Mouse (Mus musculus): ENCODE measurements around the gene Capzb. TPM values are rescaled to one million over a fixed set of nuclear protein-coding genes. Genes with fewer than 3 reads are reported as not detected.

Capzb gene
- polyA plus RNA-seq, 1 experiment from 2014 or later = 434 TPM

DNA sequence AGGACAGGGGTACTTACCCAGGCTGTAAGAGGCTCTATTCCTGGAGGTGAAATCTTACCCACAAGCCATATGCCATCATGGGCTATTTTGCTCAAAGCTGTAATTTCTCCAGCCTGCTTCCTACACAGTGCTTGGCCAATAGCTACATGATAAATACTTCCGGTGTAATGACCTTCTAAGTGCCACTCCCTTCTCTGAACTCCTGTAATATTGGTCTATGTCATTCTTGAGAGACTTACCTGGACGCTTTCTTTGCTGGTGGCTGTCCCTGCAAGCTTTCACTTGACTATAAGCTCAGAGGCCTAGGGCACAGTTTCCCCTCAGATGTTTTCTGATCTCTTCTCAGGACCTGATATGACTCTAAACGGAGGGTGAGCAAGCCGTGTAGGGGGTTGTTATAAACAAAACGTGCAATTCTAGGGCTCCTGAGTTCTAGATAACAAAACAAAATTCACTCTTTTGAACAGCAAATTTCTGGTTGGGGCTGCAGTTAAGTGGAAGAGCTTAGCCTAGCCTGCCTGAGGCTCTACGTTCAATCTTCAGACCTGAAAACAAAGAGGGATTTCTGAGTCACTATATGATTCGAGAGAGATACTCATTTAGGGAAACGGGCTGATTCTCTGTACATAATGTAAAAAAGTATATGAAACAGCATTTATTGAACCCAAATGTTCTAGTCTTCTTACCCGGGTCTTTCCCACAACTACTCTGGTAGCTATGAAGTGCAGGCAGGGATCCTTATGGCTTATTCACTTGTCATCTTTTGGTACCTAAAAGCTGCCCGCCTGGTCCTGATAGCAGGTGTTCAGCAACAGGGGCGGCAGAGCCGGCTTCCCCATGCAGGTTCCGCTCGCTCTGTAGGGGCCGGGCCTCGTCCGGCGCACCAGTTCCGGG is 847 bp upstream of the Capzb start:
- WGBS = 9% methylated on average over 19 of the region's 19 CpGs
- H3K4me1 ChIP-seq (ENCODE audit: control insufficient read depth, insufficient read depth, low read length) = peaks cover 39% of the 10 kb centered on the region
- no peak for ATAC-seq (ENCODE audit: insufficient read depth, low FRiP score)
- H3K36me3 ChIP-seq (ENCODE audit: control insufficient read depth, insufficient read depth, low read length) = no peaks in the 10 kb centered on the region
- no peaks in the 10 kb centered on the region for H3K27me3 ChIP-seq (ENCODE audit: control insufficient read depth, insufficient read depth, low read length)
- no peaks in the 10 kb centered on the region for H3K9me3 ChIP-seq (replicated peaks; ENCODE audit: control insufficient read depth, low read length)
- H3K4me3 ChIP-seq (replicated peaks; ENCODE audit: low read length) = peak overlapping the region; percentile 94
- peak overlapping the region; percentile 80 for H3K9ac ChIP-seq (ENCODE audit: low read length)
- peak overlapping the region; percentile 89 for H3K27ac ChIP-seq (ENCODE audit: low read length)
- peak overlapping the region; percentile 72 for H3K4me2 ChIP-seq (ENCODE audit: low read depth, low read length)

DNA sequence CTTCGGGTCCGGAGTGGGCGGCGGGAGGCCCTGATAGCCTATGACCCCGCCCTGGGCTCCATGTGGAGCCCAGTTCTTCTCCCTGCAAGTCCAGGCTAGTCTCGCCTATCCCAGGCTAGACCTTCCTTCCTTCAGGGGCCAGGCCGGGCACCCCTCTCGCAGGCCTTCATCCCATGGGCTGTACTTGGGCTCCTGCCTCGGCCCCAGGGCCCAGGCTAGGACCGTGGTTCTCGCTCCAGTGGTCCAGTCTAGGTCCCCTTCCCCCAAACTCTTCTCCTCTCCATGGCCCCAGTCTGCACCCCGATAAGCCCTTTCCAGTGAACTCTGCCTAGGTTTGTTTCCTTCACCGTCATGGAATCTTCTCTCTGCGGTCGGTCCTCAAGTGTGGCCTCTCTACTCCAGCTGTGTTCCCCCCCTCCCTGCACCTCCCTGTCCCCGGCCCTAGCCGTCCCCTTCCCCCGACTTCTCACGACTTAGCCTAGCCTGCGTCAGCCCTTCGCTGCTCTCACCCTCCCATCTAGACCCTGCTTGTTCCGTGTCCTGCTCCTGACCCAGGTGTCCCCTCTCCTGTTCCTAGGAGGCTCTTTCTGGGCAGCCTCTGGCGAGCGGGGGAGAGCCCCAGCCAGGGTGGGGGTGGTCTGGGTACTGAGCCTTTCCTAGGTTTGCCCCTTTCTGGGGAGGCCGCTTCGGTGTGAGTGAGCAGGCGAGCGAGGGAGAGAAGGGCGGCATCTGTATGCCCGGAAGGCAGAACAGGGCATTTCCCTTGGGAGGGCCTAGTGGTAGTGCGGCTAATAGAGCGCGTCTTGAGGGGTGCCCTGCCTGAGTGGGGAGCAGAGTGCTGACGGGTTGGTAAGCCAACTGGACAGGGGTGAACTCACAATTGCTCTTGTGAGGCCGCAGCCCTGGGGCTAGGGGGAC is 736 bp downstream of the Capzb start:
- 0 out of 2 replicates have a peak, but pooled peaks have one; percentile 5 for ATAC-seq (ENCODE audit: insufficient read depth, low FRiP score)

DNA sequence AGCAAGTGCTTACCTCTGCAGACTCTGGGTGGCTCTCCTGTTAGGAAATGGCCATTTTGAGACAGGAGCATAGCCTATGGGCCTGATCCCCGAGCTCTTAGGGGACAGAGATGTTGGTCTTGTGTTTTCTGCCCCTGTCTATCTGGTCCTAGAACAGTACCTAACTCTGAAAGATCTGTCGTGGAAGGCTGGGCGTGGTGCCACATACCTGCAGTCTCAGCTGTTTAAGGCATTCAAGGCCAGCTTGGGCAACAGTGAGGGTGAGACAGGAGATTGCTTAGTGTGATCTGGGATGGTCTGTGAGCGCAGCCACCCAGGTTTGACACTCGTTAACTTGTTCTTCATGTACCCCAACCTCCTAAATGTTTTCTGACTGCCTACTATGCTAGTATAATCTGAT is 2.4 kb downstream of the Capzb start:
- peak overlapping the region; percentile 96; the same call in 1 of the 2 replicates for H3K9ac ChIP-seq (ENCODE audit: low read length)
- WGBS = 65% methylated on average over 5 of the region's 5 CpGs
- H3K27ac ChIP-seq (ENCODE audit: low read length) = no peak overlapping the region
- H3K27me3 ChIP-seq (ENCODE audit: control insufficient read depth, insufficient read depth, low read length) = no peaks in the 10 kb centered on the region
- no peak for ATAC-seq (ENCODE audit: insufficient read depth, low FRiP score)
- H3K9me3 ChIP-seq (replicated peaks; ENCODE audit: control insufficient read depth, low read length) = no peaks in the 10 kb centered on the region
- no peak overlapping the region for H3K4me3 ChIP-seq (replicated peaks; ENCODE audit: low read length)
- H3K4me1 ChIP-seq (ENCODE audit: control insufficient read depth, insufficient read depth, low read length) = peaks cover 59% of the 10 kb centered on the region
- 0 out of 2 replicates have a peak overlapping the region, but pooled peaks have one; percentile 96 for H3K4me2 ChIP-seq (ENCODE audit: low read depth, low read length)
- no peaks in the 10 kb centered on the region for H3K36me3 ChIP-seq (ENCODE audit: control insufficient read depth, insufficient read depth, low read length)

More for the DNA sequence above, 736 bp downstream of the Capzb start:
- H3K27me3 ChIP-seq (ENCODE audit: control insufficient read depth, insufficient read depth, low read length) = no peaks in the 10 kb centered on the region
- peaks cover 53% of the 10 kb centered on the region for H3K4me1 ChIP-seq (ENCODE audit: control insufficient read depth, insufficient read depth, low read length)
- H3K9ac ChIP-seq (ENCODE audit: low read length) = peak overlapping the region; percentile 96
- 4% methylated on average over 33 of the region's 35 CpGs for WGBS
- H3K36me3 ChIP-seq (ENCODE audit: control insufficient read depth, insufficient read depth, low read length) = no peaks in the 10 kb centered on the region
- H3K4me2 ChIP-seq (ENCODE audit: low read depth, low read length) = peak overlapping the region; percentile 96
- H3K4me3 ChIP-seq (replicated peaks; ENCODE audit: low read length) = peak overlapping the region; percentile 94
- peak overlapping the region; percentile 92 for H3K27ac ChIP-seq (ENCODE audit: low read length)
- no peaks in the 10 kb centered on the region for H3K9me3 ChIP-seq (replicated peaks; ENCODE audit: control insufficient read depth, low read length)

DNA sequence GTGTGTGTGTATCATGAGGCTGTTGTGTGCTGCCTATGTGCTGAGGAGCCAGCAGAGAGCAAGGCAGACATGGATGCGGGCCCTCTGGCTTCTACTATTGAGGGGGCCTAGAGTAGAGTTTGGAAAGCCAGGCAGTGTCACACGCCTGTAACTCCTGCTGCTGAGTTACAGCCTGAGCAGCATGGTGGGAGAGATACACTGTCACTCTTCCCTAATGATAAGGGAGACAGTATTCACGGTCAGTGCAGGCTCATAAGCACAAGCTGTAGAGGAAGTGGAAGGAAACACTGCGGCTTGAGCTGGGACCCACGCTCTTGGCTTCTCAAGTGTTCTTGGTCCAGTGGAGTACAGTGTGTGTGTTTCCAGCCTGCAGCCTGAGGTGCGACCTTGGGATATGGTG is 3.8 kb downstream of the Capzb start:
- H3K4me3 ChIP-seq (replicated peaks; ENCODE audit: low read length) = no peak overlapping the region
- H3K27ac ChIP-seq (ENCODE audit: low read length) = 0 out of 2 replicates have a peak overlapping the region, but pooled peaks have one; percentile 26
- no peak overlapping the region for H3K4me2 ChIP-seq (ENCODE audit: low read depth, low read length)
- 72% methylated on average over 6 of the region's 6 CpGs for WGBS
- ATAC-seq (ENCODE audit: insufficient read depth, low FRiP score) = no peak
- no peaks in the 10 kb centered on the region for H3K9me3 ChIP-seq (replicated peaks; ENCODE audit: control insufficient read depth, low read length)
- no peaks in the 10 kb centered on the region for H3K27me3 ChIP-seq (ENCODE audit: control insufficient read depth, insufficient read depth, low read length)
- H3K9ac ChIP-seq (ENCODE audit: low read length) = no peak overlapping the region; the same call in 1 of the 2 replicates
- H3K4me1 ChIP-seq (ENCODE audit: control insufficient read depth, insufficient read depth, low read length) = peaks cover 58% of the 10 kb centered on the region
- H3K36me3 ChIP-seq (ENCODE audit: control insufficient read depth, insufficient read depth, low read length) = no peaks in the 10 kb centered on the region

DNA sequence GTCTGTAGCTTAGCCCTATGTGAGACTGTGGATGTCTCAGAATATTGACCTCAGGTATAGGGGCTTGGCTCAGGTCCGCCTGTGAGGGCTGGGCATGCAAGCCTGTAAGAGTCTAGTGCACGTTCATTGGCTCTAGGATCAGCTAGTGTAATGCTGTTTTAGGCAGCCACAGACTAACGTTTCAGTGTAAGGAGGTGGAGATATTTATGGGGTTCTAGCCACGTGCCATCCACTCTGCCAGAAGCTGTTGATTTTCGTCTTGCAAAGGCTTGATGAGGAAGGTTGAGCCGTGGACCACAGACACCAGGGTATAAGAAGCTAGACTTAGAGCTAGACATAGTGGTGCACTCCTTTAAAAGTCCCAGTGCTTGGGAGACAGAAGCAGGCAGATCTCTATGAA is 4.2 kb downstream of the Capzb start:
- ATAC-seq (ENCODE audit: insufficient read depth, low FRiP score) = no peak
- H3K36me3 ChIP-seq (ENCODE audit: control insufficient read depth, insufficient read depth, low read length) = no peaks in the 10 kb centered on the region
- peaks cover 53% of the 10 kb centered on the region for H3K4me1 ChIP-seq (ENCODE audit: control insufficient read depth, insufficient read depth, low read length)
- no peaks in the 10 kb centered on the region for H3K9me3 ChIP-seq (replicated peaks; ENCODE audit: control insufficient read depth, low read length)
- no peaks in the 10 kb centered on the region for H3K27me3 ChIP-seq (ENCODE audit: control insufficient read depth, insufficient read depth, low read length)
- H3K27ac ChIP-seq (ENCODE audit: low read length) = peak overlapping the region; percentile 58
- WGBS = 67% methylated on average over 6 of the region's 6 CpGs
- H3K4me3 ChIP-seq (replicated peaks; ENCODE audit: low read length) = no peak overlapping the region
- no peak overlapping the region for H3K4me2 ChIP-seq (ENCODE audit: low read depth, low read length)
- no peak overlapping the region; the same call in 1 of the 2 replicates for H3K9ac ChIP-seq (ENCODE audit: low read length)

DNA sequence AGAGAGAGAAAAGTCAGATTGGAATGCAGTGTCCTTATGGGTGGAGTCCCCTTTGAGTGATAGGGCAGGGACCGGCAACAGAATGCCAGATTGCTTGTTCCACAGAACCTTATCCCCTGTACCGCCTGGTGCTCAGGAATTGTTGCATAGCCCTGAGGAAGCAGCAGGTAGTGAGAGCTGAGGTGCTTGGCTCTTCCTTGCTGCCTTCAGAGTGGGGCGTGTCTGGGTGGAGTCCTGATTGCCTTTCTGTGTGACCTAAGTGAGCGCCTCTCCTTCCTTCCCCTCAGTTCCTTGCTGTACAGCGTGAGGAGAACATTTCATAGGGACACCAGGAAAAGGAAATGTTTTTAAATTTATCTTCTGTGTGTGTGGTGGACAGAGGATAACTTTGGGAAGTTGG is 4.8 kb downstream of the Capzb start:
- 49% methylated on average over 5 of the region's 5 CpGs for WGBS
- no peaks in the 10 kb centered on the region for H3K36me3 ChIP-seq (ENCODE audit: control insufficient read depth, insufficient read depth, low read length)
- no peak for ATAC-seq (ENCODE audit: insufficient read depth, low FRiP score)
- peaks cover 53% of the 10 kb centered on the region for H3K4me1 ChIP-seq (ENCODE audit: control insufficient read depth, insufficient read depth, low read length)
- no peaks in the 10 kb centered on the region for H3K27me3 ChIP-seq (ENCODE audit: control insufficient read depth, insufficient read depth, low read length)
- no peak overlapping the region for H3K4me2 ChIP-seq (ENCODE audit: low read depth, low read length)
- H3K27ac ChIP-seq (ENCODE audit: low read length) = peak overlapping the region; percentile 58
- no peak overlapping the region for H3K4me3 ChIP-seq (replicated peaks; ENCODE audit: low read length)
- H3K9ac ChIP-seq (ENCODE audit: low read length) = no peak overlapping the region
- no peaks in the 10 kb centered on the region for H3K9me3 ChIP-seq (replicated peaks; ENCODE audit: control insufficient read depth, low read length)

DNA sequence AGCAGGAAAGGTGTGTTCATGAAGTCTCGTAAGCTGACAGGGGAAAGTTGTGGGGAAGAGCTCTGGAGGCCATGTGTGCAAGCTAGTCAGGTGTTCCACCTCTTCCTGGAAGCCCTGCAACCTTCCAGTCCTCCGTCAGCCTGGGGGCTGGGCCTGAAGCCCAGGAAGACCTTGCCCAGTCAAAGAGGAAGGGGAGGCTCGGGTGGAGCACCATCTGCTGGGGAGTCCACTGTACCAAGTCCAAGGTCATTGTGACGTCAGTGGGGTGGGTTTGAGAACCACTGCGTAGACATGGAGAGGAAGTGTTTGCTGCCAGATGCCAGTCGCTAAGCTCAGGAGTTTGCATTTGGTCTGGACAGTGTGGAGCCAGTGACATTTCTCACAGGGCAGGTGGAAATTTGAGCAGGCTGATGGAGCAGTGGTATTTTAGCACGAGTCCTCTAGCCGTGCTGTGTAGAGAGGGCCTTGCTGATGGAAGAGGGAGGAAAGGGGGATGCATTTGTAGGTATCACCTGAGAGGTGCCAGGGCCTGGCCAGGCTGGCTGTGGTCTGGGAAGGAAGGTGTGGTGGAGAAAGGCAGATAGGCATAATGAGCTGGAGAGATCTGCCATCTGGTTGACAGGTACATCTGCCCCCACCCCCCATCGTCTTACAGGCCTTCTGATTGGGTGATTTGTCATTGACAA is 5.4 kb downstream of the Capzb start:
- peaks cover 59% of the 10 kb centered on the region for H3K4me1 ChIP-seq (ENCODE audit: control insufficient read depth, insufficient read depth, low read length)
- whole genome bisulfite sequencing = 48% methylated on average over 9 of the region's 9 CpGs

DNA sequence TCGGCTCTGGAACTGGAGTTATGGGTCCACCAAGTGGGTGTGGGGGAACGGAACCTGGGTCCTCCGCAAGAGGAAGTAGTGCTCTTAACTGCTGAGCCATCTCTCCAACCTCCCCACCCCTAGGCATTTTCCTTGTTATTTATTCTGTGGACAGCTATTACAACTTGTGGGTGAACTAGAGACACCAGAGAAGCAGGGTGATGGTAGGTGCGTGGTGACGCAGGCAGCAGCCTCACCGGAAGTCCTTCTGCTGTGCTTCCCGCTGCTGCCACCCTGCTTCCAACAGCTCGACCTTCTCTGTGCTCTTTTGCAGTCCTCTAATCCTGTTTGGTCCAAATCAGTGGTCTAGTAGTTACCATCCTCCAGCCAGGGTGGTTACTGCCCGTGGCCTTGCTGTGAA is 6.4 kb downstream of the Capzb start:
- H3K4me3 ChIP-seq (replicated peaks; ENCODE audit: low read length) = no peak overlapping the region
- 85% methylated on average over 9 of the region's 9 CpGs for WGBS
- no peak overlapping the region for H3K9ac ChIP-seq (ENCODE audit: low read length)
- no peaks in the 10 kb centered on the region for H3K36me3 ChIP-seq (ENCODE audit: control insufficient read depth, insufficient read depth, low read length)
- H3K4me1 ChIP-seq (ENCODE audit: control insufficient read depth, insufficient read depth, low read length) = peaks cover 58% of the 10 kb centered on the region
- H3K27me3 ChIP-seq (ENCODE audit: control insufficient read depth, insufficient read depth, low read length) = no peaks in the 10 kb centered on the region
- H3K4me2 ChIP-seq (ENCODE audit: low read depth, low read length) = no peak overlapping the region
- ATAC-seq (ENCODE audit: insufficient read depth, low FRiP score) = no peak
- peak overlapping the region; percentile 60 for H3K27ac ChIP-seq (ENCODE audit: low read length)
- H3K9me3 ChIP-seq (replicated peaks; ENCODE audit: control insufficient read depth, low read length) = no peaks in the 10 kb centered on the region

More for the DNA sequence above, 5.4 kb downstream of the Capzb start:
- no peaks in the 10 kb centered on the region for H3K36me3 ChIP-seq (ENCODE audit: control insufficient read depth, insufficient read depth, low read length)
- peak overlapping the region; percentile 58 for H3K27ac ChIP-seq (ENCODE audit: low read length)
- H3K9me3 ChIP-seq (replicated peaks; ENCODE audit: control insufficient read depth, low read length) = no peaks in the 10 kb centered on the region
- peak; percentile 21; the same call in 1 of the 2 replicates for ATAC-seq (ENCODE audit: insufficient read depth, low FRiP score)
- H3K4me3 ChIP-seq (replicated peaks; ENCODE audit: low read length) = no peak overlapping the region
- no peaks in the 10 kb centered on the region for H3K27me3 ChIP-seq (ENCODE audit: control insufficient read depth, insufficient read depth, low read length)
- no peak overlapping the region for H3K4me2 ChIP-seq (ENCODE audit: low read depth, low read length)
- no peak overlapping the region for H3K9ac ChIP-seq (ENCODE audit: low read length)

All from stomach, embryonic 16.5 days (tissue).